Comparison of ENCODE assay signal across 21 mouse cellular contexts in genomic region chr19:32868560-32868959, GRCm38 (mm10).
DNase-seq lines count a peak whose midpoint lies in the region; ATAC-seq and TF ChIP-seq lines count a peak whose summit lies in the region.
"Had no signal": no experiment of that assay in that cellular context is flagged by ENCODE, and none has a peak within 500 bp of the region (broad histone marks: within the 10 kb centered on the region; RNA-seq: fewer than 3 reads in every experiment).

No protein-coding gene starts in this region.

- no peak overlapping the region for H3K9ac ChIP-seq in ES-E14 (ENCODE audit: insufficient read depth, low read depth, low read length, poor library complexity, severe bottlenecking)
- no peak overlapping the region for H3K9ac ChIP-seq in intestine, postnatal 0 days (ENCODE audit: low read depth, low read length)
- H3K9ac ChIP-seq: embryonic facial prominence, embryonic 12.5 days; forebrain, embryonic 13.5 days; forebrain, embryonic 15.5 days; forebrain, postnatal 0 days had no signal

- peaks cover 0 to 2% of the 10 kb centered on the region in 2 experiments; a peak in 1 of 4 replicates for H3K4me1 ChIP-seq in ES-E14 (ENCODE audit: control insufficient read depth in 2 of 2, insufficient read depth in 2 of 2, low read length in 2 of 2, poor library complexity in 1 of 2)
- H3K4me1 ChIP-seq in intestine, postnatal 0 days (replicated peaks; ENCODE audit: control insufficient read depth, insufficient read depth, low read length): no peaks in the 10 kb centered on the region

- TF ChIP-seq CTCF in intestine, postnatal 0 days (IDR thresholded peaks at IDR 0.05; ENCODE audit: low read depth): no peak

- H3K9me3 ChIP-seq in ES-E14 (ENCODE audit: control insufficient read depth, insufficient read depth, low read depth, low read length): no peaks in the 10 kb centered on the region
- no peaks in the 10 kb centered on the region for H3K9me3 ChIP-seq in intestine, postnatal 0 days (ENCODE audit: control insufficient read depth)
- H3K9me3 ChIP-seq: embryonic facial prominence, embryonic 10.5 days; embryonic facial prominence, embryonic 12.5 days; forebrain, embryonic 13.5 days; forebrain, embryonic 15.5 days had no signal

- peak; percentile 72 for ATAC-seq in intestine, postnatal 0 days
- ATAC-seq: forebrain, embryonic 13.5 days; forebrain, embryonic 15.5 days; forebrain, postnatal 0 days had no signal

- H3K27ac ChIP-seq in ES-E14 (ENCODE audit: insufficient read depth, low read depth, low read length, poor library complexity, severe bottlenecking): no peak overlapping the region
- H3K27ac ChIP-seq in intestine, postnatal 0 days (ENCODE audit: low read depth, low read length): peak overlapping the region; percentile 84
- H3K27ac ChIP-seq: embryonic facial prominence, embryonic 10.5 days; embryonic facial prominence, embryonic 12.5 days; forebrain, embryonic 13.5 days; forebrain, embryonic 15.5 days had no signal

- WGBS in intestine, postnatal 0 days: 41% methylated on average over 5 of the region's 5 CpGs

- in situ Hi-C loops in ES-E14 (cut with MboI; ENCODE audit: low sequenced_read_pairs in 2 of 2, unreplicated experiment in 2 of 2): no loop called here

- no peaks in the 10 kb centered on the region for H3K27me3 ChIP-seq in intestine, postnatal 0 days (replicated peaks; ENCODE audit: control insufficient read depth, insufficient read depth, low read length)
- H3K27me3 ChIP-seq: embryonic facial prominence, embryonic 12.5 days; forebrain, embryonic 13.5 days; forebrain, embryonic 15.5 days; Patski had no signal

- H3K4me2 ChIP-seq in intestine, postnatal 0 days (replicated peaks; ENCODE audit: low read depth): peak overlapping the region; percentile 51
- H3K4me2 ChIP-seq: embryonic facial prominence, embryonic 12.5 days; forebrain, embryonic 13.5 days; forebrain, embryonic 15.5 days had no signal

- peak; percentile 44 for DNase-seq in ES-CJ7 (ENCODE audit: low read depth, low spot score)
- no peak for DNase-seq in ES-E14 (ENCODE audit: low read depth, low spot score)
- peak; percentile 34 for DNase-seq in R1 (ENCODE audit: low read depth, low spot score)
- DNase-seq in T-cell, adult 2 months (ENCODE audit: low spot score): no peak
- DNase-seq in kidney, postnatal 4 days: no peak
- DNase-seq in lung, postnatal 14 days: no peak
- DNase-seq in adrenal gland, adult (ENCODE audit: inconsistent age in 2 of 2, low spot score in 1 of 2): no peak
- DNase-seq: adrenal gland, adult 8-10 months; adrenal gland, postnatal 14 days; adrenal gland, postnatal 36 days; cerebellum, adult 11-12 months; cerebellum, adult 2 months; cerebellum, adult 9-10 months; cerebellum, postnatal 25 days; forebrain, postnatal 0 days had no signal

- no peak overlapping the region for H3K4me3 ChIP-seq in ES-E14 (ENCODE audit: insufficient read depth in 1 of 2, low read depth in 1 of 2, low read length in 2 of 2, poor library complexity in 1 of 2, severe bottlenecking in 1 of 2)
- no peak overlapping the region for H3K4me3 ChIP-seq in intestine, postnatal 0 days (ENCODE audit: low read depth, low read length)
- H3K4me3 ChIP-seq: embryonic facial prominence, embryonic 10.5 days; embryonic facial prominence, embryonic 12.5 days; forebrain, embryonic 13.5 days; forebrain, embryonic 15.5 days had no signal

- no peaks in the 10 kb centered on the region for H3K36me3 ChIP-seq in ES-E14 (ENCODE audit: control insufficient read depth, insufficient read depth, low read length, poor library complexity, severe bottlenecking)
- no peaks in the 10 kb centered on the region for H3K36me3 ChIP-seq in intestine, postnatal 0 days (ENCODE audit: control insufficient read depth, insufficient read depth)
- H3K36me3 ChIP-seq: embryonic facial prominence, embryonic 10.5 days; embryonic facial prominence, embryonic 12.5 days; forebrain, embryonic 15.5 days had no signal

TF ChIP-seq in ES-E14, 5 proteins besides CTCF, POLR2A, EP300 and RAD21:
- TF ChIP-seq HCFC1 (IDR thresholded peaks at IDR 0.05; ENCODE audit: borderline replicate concordance, insufficient read depth, low read length) (no peak), ZNF384 (IDR thresholded peaks at IDR 0.05; ENCODE audit: low read depth, low read length) (peak; percentile 57; the same call in 1 of the 2 replicates), MAFK (IDR thresholded peaks at IDR 0.05; ENCODE audit: insufficient read depth, low read depth, low read length) (no peak), CHD2 (IDR thresholded peaks at IDR 0.05; ENCODE audit: low read depth, low read length) (no peak), ZC3H11A (IDR thresholded peaks at IDR 0.05; ENCODE audit: borderline replicate concordance, low read depth, low read length) (no peak)

Comparison
In these comparisons a context has a peak if more than half of its experiments do, and no peak if none do; other contexts are left out.
1. DNase-seq: peak in ES-CJ7 (single experiment) and R1 (single experiment); none in ES-E14 (single experiment), T-cell, adult 2 months (single experiment), kidney, postnatal 4 days (0 of 2), lung, postnatal 14 days (single experiment) and adrenal gland, adult (0 of 2).